Mouse (Mus musculus) frontal cortex, adult 2 months (tissue): ENCODE data around the gene Eif4a1. TPM values are rescaled to one million over a fixed set of nuclear protein-coding genes. Genes with fewer than 3 reads are reported as not detected.
A peak's percentile ranks its signal among the peaks of the same experiment; 100 is the strongest.
"Not testable (repeated sequence)": the region's sequence is repeated elsewhere in the genome, so short reads cannot be mapped to it uniquely, and the experiment has no call there.

Experiments
- DNase-seq, 2 experiments: peaks; one replicate each; pipeline ENCODE4 v3.0.0; 2022; ENCODE audit warnings: low spot score in 1 of 2; ENCODE audit errors: extremely low spot score in 1 of 2
- polyA plus RNA-seq: library from polyadenylated mRNA; depleted of rRNA; stranded (reverse); fragments of >200 nt; gene quantifications from 2 replicates; pipeline ENCODE4 v1.2.3, GENCODE M21; 2012; rRNA removed

Gene Eif4a1
- polyA plus RNA-seq, 1 experiment: 370 TPM

GRCm38 (mm10) chr11:69653399-69653798 lies 18.8 kb downstream of the Eif4a1 start:
- no peak for DNase-seq

GRCm38 (mm10) chr11:69645860-69646259 lies 26.4 kb downstream of the Eif4a1 start:
- no peak for DNase-seq

- no peak for DNase-seq
Observed at GRCm38 (mm10) chr11:69635471-69635870, 36.8 kb downstream of the Eif4a1 start.

- no peak for DNase-seq
Observed at GRCm38 (mm10) chr11:69633128-69633866, 38.9 kb downstream of the Eif4a1 start.

- DNase-seq: peak; percentile 100
Observed at GRCm38 (mm10) chr11:69632284-69633089, 39.7 kb downstream of the Eif4a1 start, which contains the start of gene Fxr2. Fxr2 (plus strand) TSS chr11:69632990.

- DNase-seq: no peak
Observed at GRCm38 (mm10) chr11:69629802-69630201, 42.4 kb downstream of the Eif4a1 start.

- DNase-seq: peak in 1 of 2 experiments; percentile 84
Observed at GRCm38 (mm10) chr11:69628286-69628685, 43.9 kb downstream of the Eif4a1 start.

GRCm38 (mm10) chr11:69624339-69624738 lies 47.9 kb downstream of the Eif4a1 start:
- not testable (repeated sequence) for DNase-seq

- no peak for DNase-seq
Observed at GRCm38 (mm10) chr11:69623006-69623405, 49.2 kb downstream of the Eif4a1 start.

GRCm38 (mm10) chr11:69622406-69622805 lies 49.8 kb downstream of the Eif4a1 start:
- no peak for DNase-seq

GRCm38 (mm10) chr11:69621571-69622268 lies 50.5 kb downstream of the Eif4a1 start, which contains the start of gene Sat2:
Sat2 (plus strand) TSS chr11:69622024.
- no peak for DNase-seq

GRCm38 (mm10) chr11:69620394-69621081 lies 51.7 kb downstream of the Eif4a1 start:
- DNase-seq: no peak

GRCm38 (mm10) chr11:69617805-69618204 lies 54.4 kb downstream of the Eif4a1 start, which contains the start of gene Shbg:
Shbg (minus strand) TSS chr11:69617905.
- DNase-seq: no peak

Other genes starting within 250 kb of the Eif4a1 start
- 2.7 and 4.6 TPM in 2 replicates for gene Dnah2, start 123.3 kb downstream of the Eif4a1 start, polyA plus RNA-seq
- gene Efnb3, start 112.2 kb downstream of the Eif4a1 start, polyA plus RNA-seq: 78.4 and 80.4 TPM in 2 replicates
- 12.2 and 12.9 TPM in 2 replicates for gene Wrap53, start 92.2 kb downstream of the Eif4a1 start, polyA plus RNA-seq
- 36.7 and 38.4 TPM in 2 replicates for gene Trp53, start 92.1 kb downstream of the Eif4a1 start, polyA plus RNA-seq
- 324 and 357 TPM in 2 replicates for gene Atp1b2, start 66.5 kb downstream of the Eif4a1 start, polyA plus RNA-seq
- gene Shbg, start 54.5 kb downstream of the Eif4a1 start, polyA plus RNA-seq: 0.11 and 0.16 TPM in 2 replicates
- 20.3 and 26.3 TPM in 2 replicates for gene Sat2, start 50.4 kb downstream of the Eif4a1 start, polyA plus RNA-seq
- gene Fxr2, start 39.4 kb downstream of the Eif4a1 start, polyA plus RNA-seq: 136 and 154 TPM in 2 replicates
- gene Sox15, start 17.1 kb downstream of the Eif4a1 start, polyA plus RNA-seq: 0.34 TPM in 1 of 2 replicates, not detected in the other
- 104 and 113 TPM in 2 replicates for gene Mpdu1, start 9.8 kb downstream of the Eif4a1 start, polyA plus RNA-seq
- 13.7 TPM in 2 replicates for gene Cd68, start 6.3 kb downstream of the Eif4a1 start, polyA plus RNA-seq
- gene Senp3, start 9.7 kb upstream of the Eif4a1 start, polyA plus RNA-seq: 138 and 154 TPM in 2 replicates
- gene Tnfsf13, start 13.4 kb upstream of the Eif4a1 start, polyA plus RNA-seq: 5.3 and 5.4 TPM in 2 replicates
- 17.1 and 20.6 TPM in 2 replicates for gene Tnfsf12, start 23.4 kb upstream of the Eif4a1 start, polyA plus RNA-seq
- 2.9 and 4.9 TPM in 2 replicates for gene Tnfsfm13, start 23.7 kb upstream of the Eif4a1 start, polyA plus RNA-seq
- gene Polr2a, start 86.2 kb upstream of the Eif4a1 start, polyA plus RNA-seq: 30.9 and 32.6 TPM in 2 replicates
- gene Slc35g3, start 89.5 kb upstream of the Eif4a1 start, polyA plus RNA-seq: not detected in 2 replicates
- 45.7 and 51.4 TPM in 2 replicates for gene Zbtb4, start 93.5 kb upstream of the Eif4a1 start, polyA plus RNA-seq
- 1.4 and 1.9 TPM in 2 replicates for gene Chrnb1, start 123.5 kb upstream of the Eif4a1 start, polyA plus RNA-seq
- 18.4 and 22.0 TPM in 2 replicates for gene Fgf11, start 129.4 kb upstream of the Eif4a1 start, polyA plus RNA-seq
- gene Tmem102, start 133.2 kb upstream of the Eif4a1 start, polyA plus RNA-seq: 0.48 and 0.62 TPM in 2 replicates
- not detected in 2 replicates for gene Gm39566, start 142.9 kb upstream of the Eif4a1 start, polyA plus RNA-seq
- not detected in 2 replicates for gene Spem2, start 146.0 kb upstream of the Eif4a1 start, polyA plus RNA-seq
- 0.42 and 0.58 TPM in 2 replicates for gene Spem1, start 149.8 kb upstream of the Eif4a1 start, polyA plus RNA-seq
- gene Nlgn2, start 165.4 kb upstream of the Eif4a1 start, polyA plus RNA-seq: 116 and 125 TPM in 2 replicates
- gene Tmem256, start 166.1 kb upstream of the Eif4a1 start, polyA plus RNA-seq: 183 and 212 TPM in 2 replicates
- 33.6 and 37.6 TPM in 2 replicates for gene Plscr3, start 174.0 kb upstream of the Eif4a1 start, polyA plus RNA-seq
- gene Tnk1, start 186.3 kb upstream of the Eif4a1 start, polyA plus RNA-seq: 0.14 and 0.17 TPM in 2 replicates
- not detected in 2 replicates for gene Tmem95, start 205.6 kb upstream of the Eif4a1 start, polyA plus RNA-seq
- gene Kctd11, start 209.0 kb upstream of the Eif4a1 start, polyA plus RNA-seq: 1.6 and 1.8 TPM in 2 replicates
- gene Acap1, start 223.1 kb upstream of the Eif4a1 start, polyA plus RNA-seq: 0.24 and 0.27 TPM in 2 replicates
- gene 2810408A11Rik, start 228.6 kb upstream of the Eif4a1 start, polyA plus RNA-seq: 0.67 and 1.00 TPM in 2 replicates
- gene Neurl4, start 228.6 kb upstream of the Eif4a1 start, polyA plus RNA-seq: 98.0 and 101 TPM in 2 replicates
- 64.6 and 69.0 TPM in 2 replicates for gene Gps2, start 241.5 kb upstream of the Eif4a1 start, polyA plus RNA-seq
- 630 and 714 TPM in 2 replicates for gene Eif5a, start 249.5 kb upstream of the Eif4a1 start, polyA plus RNA-seq